Mouse (Mus musculus): ENCODE data around the gene Ctsf. TPM values are rescaled to one million over a fixed set of nuclear protein-coding genes. Genes with fewer than 3 reads are reported as not detected.
"Not testable (repeated sequence)": the region's sequence is repeated elsewhere in the genome, so short reads cannot be mapped to it uniquely, and the experiment has no call there.

The Ctsf gene
- polyA plus RNA-seq (2016; fragmentation: Nextera tagmentation; extraction: Ambion mirVana): 38.8 and 52.5 TPM in 2 replicates

GRCm38 (mm10) chr19:4854552-4855469, at the start of gene Ctsf:
TSS of gene Ctsf (plus strand) at chr19:4855130.
- Histone ChIP-seq H3K27ac (peak within 1 kb of the TSS; percentile 85), H3K27me3 (ENCODE audit: insufficient read depth, poor library complexity, severe bottlenecking) (peaks cover 8% of the 10 kb centered on the region; the same call in 1 of the 2 replicates), H3K4me3 (peak within 1 kb of the TSS; percentile 70), H3K36me3 (peaks cover 14% of the 10 kb centered on the region), H3K9me3 (no peaks in the 10 kb centered on the region), H3K4me1 (replicated peaks) (peaks cover 24% of the 10 kb centered on the region)
- DNase-seq (ENCODE audit: low spot score): peak; percentile 89
- 4% methylated on average over 45 of the region's 45 CpGs for WGBS

DNA sequence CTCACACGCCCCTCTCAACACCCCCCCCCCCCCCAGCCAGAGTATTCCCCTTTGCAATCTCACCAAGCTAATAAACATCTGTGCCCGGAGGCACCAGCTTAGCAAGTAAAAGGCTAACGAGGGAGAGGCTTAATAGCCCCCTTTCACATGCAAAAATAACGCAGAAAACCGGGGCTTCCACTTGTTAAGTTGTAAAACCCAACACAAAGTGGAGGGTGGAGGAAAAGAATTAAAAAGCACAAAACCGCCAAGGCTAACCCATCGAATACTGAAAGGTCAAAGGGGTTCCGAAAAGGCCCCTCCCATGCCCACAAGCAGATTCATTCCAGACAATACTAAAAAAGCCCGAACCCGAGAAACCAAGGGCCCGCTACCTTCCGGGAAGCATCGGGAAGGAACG, 44.6 kb upstream of the Ctsf start:
- Histone ChIP-seq H3K4me1 (replicated peaks) (peaks cover 27% of the 10 kb centered on the region), H3K4me3 (peak overlapping the region; percentile 71), H3K27me3 (ENCODE audit: insufficient read depth, poor library complexity, severe bottlenecking) (no peaks in the 10 kb centered on the region), H3K36me3 (peaks cover 12% of the 10 kb centered on the region), H3K9me3 (no peaks in the 10 kb centered on the region; the same call in 1 of the 2 replicates), H3K27ac (peak overlapping the region; percentile 95)
- under 1% methylated on average over 14 of the region's 14 CpGs for WGBS
- no peak for DNase-seq (ENCODE audit: low spot score)

DNA sequence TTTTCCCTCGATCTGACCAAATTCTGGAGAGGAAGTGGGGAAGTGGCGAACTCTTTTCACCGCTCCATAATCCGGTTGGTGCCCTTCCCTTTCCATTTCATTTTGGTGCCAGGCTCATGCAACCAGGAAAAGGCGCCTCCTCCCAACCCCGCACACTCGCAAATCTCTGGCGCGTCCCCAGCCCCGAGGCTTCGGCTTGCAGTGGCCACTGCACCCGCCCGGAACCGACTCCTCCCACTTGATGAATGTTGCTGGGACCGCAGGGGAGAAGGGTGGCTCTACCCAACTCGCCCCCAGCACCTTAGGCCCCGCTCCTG, 44.2 kb upstream of the Ctsf start:
- H3K9me3 ChIP-seq: no peaks in the 10 kb centered on the region; the same call in 1 of the 2 replicates
- peaks cover 27% of the 10 kb centered on the region for H3K4me1 ChIP-seq (replicated peaks)
- peaks cover 12% of the 10 kb centered on the region for H3K36me3 ChIP-seq
- H3K27ac ChIP-seq: peak overlapping the region; percentile 95
- WGBS: under 1% methylated on average over 17 of the region's 17 CpGs
- H3K4me3 ChIP-seq: peak overlapping the region; percentile 71
- no peaks in the 10 kb centered on the region for H3K27me3 ChIP-seq (ENCODE audit: insufficient read depth, poor library complexity, severe bottlenecking)
- DNase-seq (ENCODE audit: low spot score): no peak

GRCm38 (mm10) chr19:4811063-4811908, 43.6 kb upstream of the Ctsf start, which contains the start of the genes Gm21992 and Rbm14:
TSS of gene Gm21992 (minus strand) at chr19:4811612.
TSS of gene Rbm14 (minus strand) at chr19:4811634.
- peak; percentile 98 for DNase-seq (ENCODE audit: low spot score)
- Histone ChIP-seq H3K36me3 (peaks cover 11% of the 10 kb centered on the region), H3K27ac (peak within 1 kb of the TSS; percentile 95), H3K9me3 (no peaks in the 10 kb centered on the region; the same call in 1 of the 2 replicates), H3K4me3 (peak within 1 kb of the TSS; percentile 71), H3K4me1 (replicated peaks) (peaks cover 27% of the 10 kb centered on the region), H3K27me3 (ENCODE audit: insufficient read depth, poor library complexity, severe bottlenecking) (no peaks in the 10 kb centered on the region)
- WGBS: under 1% methylated on average over 83 of the region's 83 CpGs

- Histone ChIP-seq H3K36me3 (peaks cover 5% of the 10 kb centered on the region), H3K27ac (peak overlapping the region; percentile 95), H3K4me1 (replicated peaks) (peaks cover 27% of the 10 kb centered on the region), H3K9me3 (no peaks in the 10 kb centered on the region; the same call in 1 of the 2 replicates), H3K27me3 (ENCODE audit: insufficient read depth, poor library complexity, severe bottlenecking) (no peaks in the 10 kb centered on the region), H3K4me3 (peak overlapping the region; percentile 71)
- no peak for DNase-seq (ENCODE audit: low spot score)
- 6% methylated on average over 12 of the region's 12 CpGs for WGBS
Measured at GRCm38 (mm10) chr19:4811909-4812242, 43.1 kb upstream of the Ctsf start.

- peaks cover 27% of the 10 kb centered on the region for H3K4me1 ChIP-seq (replicated peaks)
- H3K9me3 ChIP-seq; H3K36me3 ChIP-seq; DNase-seq (ENCODE audit: low spot score); H3K27me3 ChIP-seq (ENCODE audit: insufficient read depth, poor library complexity, severe bottlenecking): not testable (repeated sequence)
- 77% methylated on average over 8 of the region's 8 CpGs for WGBS
- peak overlapping the region; percentile 95 for H3K27ac ChIP-seq
- H3K4me3 ChIP-seq: peak overlapping the region; percentile 71
Measured at GRCm38 (mm10) chr19:4812334-4812949, 42.5 kb upstream of the Ctsf start.

DNA sequence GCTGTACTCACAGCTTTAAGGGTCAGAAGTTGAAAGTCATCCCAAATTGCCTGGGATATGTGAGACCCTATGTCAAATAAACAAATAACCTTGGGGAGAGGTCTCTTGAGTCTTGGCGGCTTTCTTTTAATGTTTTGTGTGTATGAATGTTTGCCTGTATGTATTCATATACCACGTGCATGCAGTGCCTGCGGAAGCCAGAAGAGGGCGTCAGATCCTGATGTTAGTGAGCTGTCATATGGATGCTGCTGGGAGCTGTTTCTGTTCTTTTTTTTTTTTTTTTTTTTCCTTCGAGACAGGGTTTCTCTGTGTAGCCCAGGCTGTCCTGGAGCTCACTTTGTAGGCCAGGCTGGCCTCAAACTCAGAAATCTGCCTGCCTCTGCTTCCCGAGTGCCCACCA, 41.9 kb upstream of the Ctsf start:
- Histone ChIP-seq H3K27ac (no peak overlapping the region), H3K36me3 (no peaks in the 10 kb centered on the region), H3K9me3 (no peaks in the 10 kb centered on the region; the same call in 1 of the 2 replicates), H3K4me1 (replicated peaks) (peaks cover 24% of the 10 kb centered on the region), H3K27me3 (ENCODE audit: insufficient read depth, poor library complexity, severe bottlenecking) (no peaks in the 10 kb centered on the region), H3K4me3 (no peak overlapping the region)
- 79% methylated on average over 6 of the region's 6 CpGs for WGBS
- DNase-seq (ENCODE audit: low spot score): peak; percentile 24

DNA sequence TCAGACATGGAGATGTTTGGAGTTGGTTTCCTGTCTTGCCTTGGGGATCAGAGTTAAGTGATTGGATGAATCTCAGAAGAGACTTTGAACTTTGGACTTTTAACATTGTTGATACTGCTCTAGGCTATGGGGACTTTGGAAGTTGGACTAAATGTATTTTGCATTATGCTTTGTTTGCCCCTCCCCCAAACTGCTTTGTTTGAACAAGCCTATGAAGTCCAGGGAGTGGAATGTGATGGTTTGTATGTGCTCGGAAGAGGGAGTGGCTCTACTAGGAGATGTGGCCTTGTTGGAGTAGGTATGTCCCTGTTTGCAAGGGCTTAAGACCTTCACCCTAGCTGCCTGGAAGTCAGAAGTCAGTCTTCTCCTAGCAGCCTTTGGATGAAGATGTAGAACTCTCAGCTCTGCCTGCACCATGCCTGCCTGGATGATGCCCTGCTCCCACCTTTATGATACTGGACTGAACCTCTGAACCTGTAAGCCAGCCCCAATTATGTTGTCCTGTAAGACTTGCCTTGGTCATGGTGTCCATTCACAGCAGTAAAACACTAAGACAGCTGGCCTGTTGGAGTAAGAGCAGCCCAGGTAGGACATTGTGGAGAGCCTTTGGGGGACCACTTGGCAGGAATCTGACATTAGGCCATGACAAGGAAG, 37.6 kb upstream of the Ctsf start:
- H3K4me1 ChIP-seq (replicated peaks): peaks cover under 1% of the 10 kb centered on the region; the same call in 1 of the 2 replicates
- WGBS: 72% methylated on average over 1 of the region's 1 CpGs
- DNase-seq (ENCODE audit: low spot score): no peak
- H3K36me3 ChIP-seq: no peaks in the 10 kb centered on the region
- H3K27ac ChIP-seq: no peak overlapping the region
- H3K9me3 ChIP-seq: no peaks in the 10 kb centered on the region; the same call in 1 of the 2 replicates
- H3K4me3 ChIP-seq: no peak overlapping the region
- H3K27me3 ChIP-seq (ENCODE audit: insufficient read depth, poor library complexity, severe bottlenecking): no peaks in the 10 kb centered on the region

DNA sequence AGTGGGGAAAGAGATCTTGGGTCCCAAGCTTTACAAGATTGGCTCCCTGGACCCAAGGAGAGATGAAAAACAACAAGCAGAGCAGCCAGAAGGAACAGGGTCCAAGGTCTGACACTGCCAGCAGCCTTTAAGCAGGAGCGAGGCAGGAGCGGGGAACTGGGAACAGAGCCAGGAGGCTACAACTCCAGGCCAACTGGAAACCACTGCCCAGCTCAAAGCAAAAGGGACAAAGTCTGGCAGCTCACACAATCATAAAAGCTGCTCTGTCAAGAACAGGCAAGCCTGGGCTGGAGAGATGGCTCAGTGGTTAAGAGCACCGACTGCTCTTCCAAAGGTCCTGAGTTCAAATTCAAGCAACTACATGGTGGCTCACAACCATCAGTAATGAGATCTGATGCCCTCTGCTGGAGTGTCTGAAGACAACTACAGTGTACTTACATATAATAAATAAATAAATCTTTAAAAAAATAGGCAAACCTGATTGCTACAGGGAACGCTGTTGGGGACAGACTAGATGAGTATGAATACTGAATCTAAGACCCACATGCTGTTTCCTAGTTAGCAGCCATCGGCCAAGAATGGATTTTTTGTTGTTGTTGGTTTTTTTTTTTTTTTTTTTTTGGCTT, 34.1 kb upstream of the Ctsf start:
- 88% methylated on average over 5 of the region's 5 CpGs for WGBS
- Histone ChIP-seq H3K4me1 (replicated peaks) (no peaks in the 10 kb centered on the region), H3K36me3 (peaks cover 18% of the 10 kb centered on the region)

GRCm38 (mm10) chr19:4828444-4829114, 26.4 kb upstream of the Ctsf start:
- Histone ChIP-seq H3K36me3 (peaks cover 42% of the 10 kb centered on the region), H3K27me3 (ENCODE audit: insufficient read depth, poor library complexity, severe bottlenecking) (no peaks in the 10 kb centered on the region), H3K4me1 (replicated peaks) (0 out of 2 replicates have a peak, but pooled peaks cover 4% of the 10 kb centered on the region), H3K4me3 (no peak overlapping the region), H3K9me3 (no peaks in the 10 kb centered on the region), H3K27ac (no peak overlapping the region)
- DNase-seq (ENCODE audit: low spot score): no peak
- 57% methylated on average over 16 of the region's 16 CpGs for WGBS

More for the DNA sequence above, 34.1 kb upstream of the Ctsf start:
- DNase-seq (ENCODE audit: low spot score): no peak
- no peak overlapping the region for H3K4me3 ChIP-seq
- H3K27ac ChIP-seq: no peak overlapping the region
- no peaks in the 10 kb centered on the region for H3K27me3 ChIP-seq (ENCODE audit: insufficient read depth, poor library complexity, severe bottlenecking)
- H3K9me3 ChIP-seq: no peaks in the 10 kb centered on the region

DNA sequence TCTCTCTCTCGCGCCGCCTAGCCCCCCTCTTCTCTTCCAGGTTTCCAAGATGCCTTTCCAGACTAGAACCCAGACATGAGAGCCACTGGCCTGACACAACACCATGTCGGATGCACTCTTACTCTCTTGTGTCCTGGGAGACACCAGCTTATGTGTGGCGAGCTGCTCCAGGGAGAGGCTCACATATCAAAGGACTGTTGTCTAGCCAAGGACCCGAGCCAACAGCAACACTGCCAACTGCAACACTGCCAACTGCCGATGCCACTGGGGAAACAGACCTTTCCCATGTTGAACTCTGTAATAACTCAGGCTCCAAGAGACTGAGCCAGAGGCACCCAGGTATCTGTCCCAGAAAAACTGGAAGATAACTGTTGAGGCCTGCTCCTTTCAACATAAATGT, 25.8 kb upstream of the Ctsf start:
- Histone ChIP-seq H3K4me1 (replicated peaks) (0 out of 2 replicates have a peak, but pooled peaks cover 4% of the 10 kb centered on the region), H3K36me3 (peaks cover 43% of the 10 kb centered on the region), H3K27ac (no peak overlapping the region), H3K27me3 (ENCODE audit: insufficient read depth, poor library complexity, severe bottlenecking) (no peaks in the 10 kb centered on the region), H3K4me3 (no peak overlapping the region), H3K9me3 (no peaks in the 10 kb centered on the region)
- WGBS: 69% methylated on average over 7 of the region's 7 CpGs
- DNase-seq (ENCODE audit: low spot score): no peak
